Mouse (Mus musculus) forebrain, postnatal 0 days (tissue): ENCODE measurements around the gene Zbtb39. TPM values are rescaled to one million over a fixed set of nuclear protein-coding genes. Genes with fewer than 3 reads are reported as not detected.

Source experiments
- ATAC-seq: fragments of 200-750 bp; cut with Nextera tagmentation; 2 replicates; pipeline ENCODE4 v1.8.0; 2017; ENCODE audit warnings: mild to moderate bottlenecking, moderate library complexity
- DNase-seq: peaks from one replicate; pipeline ENCODE4 v3.0.0-alpha.2; 2015
- H3K27ac ChIP-seq: fragments of 300-500 bp; sonication (generic); 2 replicates; pipeline ENCODE4 v1.5.1; 2014; ENCODE audit warnings: low read depth, mild to moderate bottlenecking, antibody characterized with exemption, low read length, moderate library complexity, mixed read lengths
- H3K27me3 ChIP-seq: fragments of 300-500 bp; sonication (generic); 2 replicates; pipeline ENCODE4 v1.6.1; 2014; ENCODE audit warnings: mild to moderate bottlenecking, low read length, mixed read lengths; ENCODE audit not compliant: insufficient read depth
- H3K36me3 ChIP-seq: fragments of 300-500 bp; sonication (generic); 2 replicates; pipeline ENCODE4 v1.6.1; 2014; ENCODE audit warnings: mild to moderate bottlenecking, moderate library complexity; ENCODE audit not compliant: insufficient read depth
- H3K4me1 ChIP-seq: fragments of 300-500 bp; sonication (generic); 2 replicates; pipeline ENCODE4 v1.6.1; 2014; ENCODE audit warnings: antibody characterized with exemption; ENCODE audit not compliant: insufficient read depth
- H3K4me2 ChIP-seq: fragments of 300-500 bp; sonication (generic); 2 replicates; pipeline ENCODE4 v1.6.1; 2014; ENCODE audit warnings: low read depth, mild to moderate bottlenecking, moderate library complexity
- H3K4me3 ChIP-seq: fragments of 300-500 bp; sonication (generic); 2 replicates; pipeline ENCODE4 v1.5.1; 2014; ENCODE audit warnings: low read depth, low read length, mixed read lengths
- H3K9ac ChIP-seq: fragments of 300-500 bp; sonication (generic); 2 replicates; pipeline ENCODE4 v1.6.1; 2014; ENCODE audit warnings: mild to moderate bottlenecking
- H3K9me3 ChIP-seq: fragments of 300-500 bp; sonication (generic); 2 replicates; pipeline ENCODE4 v1.6.1; 2016; ENCODE audit warnings: low read length
- CTCF ChIP-seq: sonication (generic); IDR thresholded peaks from 2 replicates; pipeline ENCODE4 v1.5.1; 2016; ENCODE audit warnings: antibody characterized with exemption, control low read depth, low read depth
- WGBS: fragments of 180-500 bp; shearing (Covaris S2); extraction: QIAGEN DNeasy Blood & Tissue Kit; methylation state at CpG from one replicate; pipeline ENCODE4 v1.1.7; 2014; 5-methylcytosine and 5-hydroxymethylcytosine counted together
- polyA plus RNA-seq: library from polyadenylated mRNA; unstranded; fragments of >200 nt; fragmentation: Nextera tagmentation; extraction: Ambion mirVana; gene quantifications from 2 replicates; pipeline ENCODE4 v1.2.1, GENCODE M21; 2015
- total RNA-seq: library from RNA; depleted of rRNA; stranded (reverse); fragments of >200 nt; gene quantifications from 2 replicates; pipeline ENCODE4 v1.2.3, GENCODE M21; 2014

Zbtb39 gene
- total and polyA plus RNA-seq, 2 experiments from 2014 or later = 2.4 to 11.9 TPM

GRCm38 (mm10) chr10:127704766-127705220 lies 34.5 kb upstream of the Zbtb39 start, which contains the start of gene Myo1a:
TSS of gene Myo1a (plus strand) at chr10:127705170.
- Histone ChIP-seq H3K4me1 (no peaks in the 10 kb centered on the region), H3K4me3 (no peak within 1 kb of the TSS), H3K27ac (no peak within 1 kb of the TSS), H3K9ac (no peak within 1 kb of the TSS), H3K36me3 (no peaks in the 10 kb centered on the region), H3K9me3 (no peaks in the 10 kb centered on the region), H3K27me3 (no peaks in the 10 kb centered on the region), H3K4me2 (no peak within 1 kb of the TSS)
- no peak for DNase-seq
- TF ChIP-seq CTCF = no peak
- ATAC-seq = no peak
- WGBS = 80% methylated on average over 2 of the region's 2 CpGs

GRCm38 (mm10) chr10:127705783-127706182 lies 33.6 kb upstream of the Zbtb39 start:
- H3K4me2 ChIP-seq = no peak overlapping the region
- H3K9me3 ChIP-seq = no peaks in the 10 kb centered on the region
- no peak overlapping the region for H3K9ac ChIP-seq
- no peaks in the 10 kb centered on the region for H3K36me3 ChIP-seq
- no peak overlapping the region for H3K4me3 ChIP-seq
- DNase-seq = no peak
- ATAC-seq = no peak
- H3K27me3 ChIP-seq = no peaks in the 10 kb centered on the region
- no peaks in the 10 kb centered on the region for H3K4me1 ChIP-seq
- TF ChIP-seq CTCF = no peak
- 94% methylated on average over 4 of the region's 4 CpGs for WGBS
- no peak overlapping the region for H3K27ac ChIP-seq

GRCm38 (mm10) chr10:127707721-127708120 lies 31.6 kb upstream of the Zbtb39 start:
- H3K27ac ChIP-seq = no peak overlapping the region
- no peak overlapping the region for H3K4me2 ChIP-seq
- 87% methylated on average over 7 of the region's 7 CpGs for WGBS
- no peaks in the 10 kb centered on the region for H3K4me1 ChIP-seq
- ATAC-seq (no peak), DNase-seq (no peak)
- no peaks in the 10 kb centered on the region for H3K27me3 ChIP-seq
- no peaks in the 10 kb centered on the region for H3K9me3 ChIP-seq
- no peak overlapping the region for H3K4me3 ChIP-seq
- TF ChIP-seq CTCF = no peak
- no peaks in the 10 kb centered on the region for H3K36me3 ChIP-seq
- no peak overlapping the region for H3K9ac ChIP-seq

- no peaks in the 10 kb centered on the region for H3K27me3 ChIP-seq
- no peaks in the 10 kb centered on the region for H3K4me1 ChIP-seq
- H3K9me3 ChIP-seq = no peaks in the 10 kb centered on the region
- TF ChIP-seq CTCF = no peak
- WGBS = 77% methylated on average over 3 of the region's 3 CpGs
- H3K9ac ChIP-seq = no peak overlapping the region
- no peaks in the 10 kb centered on the region for H3K36me3 ChIP-seq
- no peak overlapping the region for H3K4me2 ChIP-seq
- no peak overlapping the region for H3K4me3 ChIP-seq
- H3K27ac ChIP-seq = no peak overlapping the region
- ATAC-seq (no peak), DNase-seq (no peak)
Observed at GRCm38 (mm10) chr10:127708850-127709370, 30.4 kb upstream of the Zbtb39 start.

GRCm38 (mm10) chr10:127710331-127710730 lies 29.0 kb upstream of the Zbtb39 start:
- ATAC-seq = no peak
- no peak overlapping the region for H3K4me2 ChIP-seq
- H3K27me3 ChIP-seq = no peaks in the 10 kb centered on the region
- H3K4me1 ChIP-seq = no peaks in the 10 kb centered on the region
- no peak for DNase-seq
- no peaks in the 10 kb centered on the region for H3K9me3 ChIP-seq
- H3K9ac ChIP-seq = no peak overlapping the region
- no peak overlapping the region for H3K27ac ChIP-seq
- no peak overlapping the region for H3K4me3 ChIP-seq
- no peak for TF ChIP-seq CTCF
- no peaks in the 10 kb centered on the region for H3K36me3 ChIP-seq
- 78% methylated on average over 13 of the region's 13 CpGs for WGBS

- Histone ChIP-seq H3K27me3 (no peaks in the 10 kb centered on the region), H3K36me3 (no peaks in the 10 kb centered on the region), H3K9me3 (no peaks in the 10 kb centered on the region), H3K9ac (no peak overlapping the region), H3K27ac (no peak overlapping the region), H3K4me3 (no peak overlapping the region), H3K4me2 (no peak overlapping the region), H3K4me1 (no peaks in the 10 kb centered on the region)
- 72% methylated on average over 6 of the region's 6 CpGs for WGBS
- ATAC-seq (peak; percentile 45; the same call in 1 of the 2 replicates), DNase-seq (no peak)
- TF ChIP-seq CTCF = no peak
Observed at GRCm38 (mm10) chr10:127712736-127713135, 26.6 kb upstream of the Zbtb39 start.

GRCm38 (mm10) chr10:127721671-127722418 lies 17.5 kb upstream of the Zbtb39 start:
- Histone ChIP-seq H3K4me1 (no peaks in the 10 kb centered on the region), H3K9me3 (no peaks in the 10 kb centered on the region), H3K27me3 (0 out of 2 replicates have a peak, but pooled peaks cover 6% of the 10 kb centered on the region), H3K27ac (no peak overlapping the region), H3K9ac (peak overlapping the region; percentile 33), H3K4me2 (peak overlapping the region; percentile 23; the same call in 1 of the 2 replicates), H3K4me3 (no peak overlapping the region), H3K36me3 (no peaks in the 10 kb centered on the region)
- ATAC-seq = peak; percentile 64
- DNase-seq = peak; percentile 13
- 14% methylated on average over 20 of the region's 20 CpGs for WGBS
- TF ChIP-seq CTCF = no peak
